Mouse (Mus musculus) E14TG2a.4 (cell line): ENCODE data around the gene Tbxa2r.

Source experiments
- CTCF ChIP-seq: conservative IDR thresholded peaks from 2 replicates; pipeline ENCODE4 v1.5.1; 2014; ENCODE audit warnings: low read length
- NANOG ChIP-seq: IDR thresholded peaks from 2 replicates; pipeline ENCODE4 v1.6.1; 2014; ENCODE audit warnings: borderline replicate concordance, low read length, mixed read lengths

GRCm38 (mm10) chr10:81334324-81334723, 5.8 kb downstream of the Tbxa2r start:
- no peak for TF ChIP-seq CTCF
- TF ChIP-seq NANOG = no peak
